Mouse (Mus musculus): ENCODE measurements at regions not wholly inside any gene's neighbourhood (a gene's known extent, or its start where the extent isn't known, plus 50 kb on each side); places are given as distances from the start of the nearest gene placed in this dataset.

DNA sequence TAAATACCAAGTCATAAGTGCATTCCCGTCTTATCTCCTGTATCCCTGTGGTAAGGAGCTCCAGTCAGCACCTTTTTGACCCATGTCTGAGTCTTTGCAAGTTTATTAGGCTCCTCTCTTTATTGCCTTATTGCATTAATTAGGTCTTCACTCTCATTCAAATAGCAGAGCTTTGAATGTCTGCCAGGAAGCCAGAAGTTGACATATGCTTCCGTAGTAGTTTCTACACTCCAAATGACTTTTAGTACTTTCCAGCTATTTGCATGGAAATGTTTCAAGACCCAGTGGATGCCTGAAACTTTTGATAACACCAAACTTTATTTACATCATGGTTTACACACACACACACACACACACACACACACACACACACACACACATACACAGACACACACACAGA is 153.2 kb upstream of the Tmem28 start:
- Histone ChIP-seq H3K27ac (replicated peaks) (no peak overlapping the region), H3K4me2 (replicated peaks; ENCODE audit: low read depth) (no peak overlapping the region), H3K36me3 (ENCODE audit: control insufficient read depth, insufficient read depth, low read length) (no peaks in the 10 kb centered on the region), H3K9me3 (ENCODE audit: control insufficient read depth, low read length) (no peaks in the 10 kb centered on the region), H3K4me3 (ENCODE audit: low read depth, low read length) (no peak overlapping the region), H3K9ac (ENCODE audit: low read length) (no peak overlapping the region), H3K27me3 (ENCODE audit: control insufficient read depth, insufficient read depth, low read length) (no peaks in the 10 kb centered on the region), H3K4me1 (replicated peaks; ENCODE audit: control insufficient read depth, insufficient read depth) (no peaks in the 10 kb centered on the region)
- ATAC-seq (ENCODE audit: low FRiP score, low TSS enrichment) (no peak), DNase-seq (ENCODE audit: low spot score) (no peak)
- no peak for TF ChIP-seq EP300 (optimal IDR thresholded peaks at IDR 0.05)
- no peak for TF ChIP-seq CTCF (IDR thresholded peaks at IDR 0.05; ENCODE audit: low read depth)
- WGBS = 74% methylated on average over 2 of the region's 2 CpGs

DNA sequence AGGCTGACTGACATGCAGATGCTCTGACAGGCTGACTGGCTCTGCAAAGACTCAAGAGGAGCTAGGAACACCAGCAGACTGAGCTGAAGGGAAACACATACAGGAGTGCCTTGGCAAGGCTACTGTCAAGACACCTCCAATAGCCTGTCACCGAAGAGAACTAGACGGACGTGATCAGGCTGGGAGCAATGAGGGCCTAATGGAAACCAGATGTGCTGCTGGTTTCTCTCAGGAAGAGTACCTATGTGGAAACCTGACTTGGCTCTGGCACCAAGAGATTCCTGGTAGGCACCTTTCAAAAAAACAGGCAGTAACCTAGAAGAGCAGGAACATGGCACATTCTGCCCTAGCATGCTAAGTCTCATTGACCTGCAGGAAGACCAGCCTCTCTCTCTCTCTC is 158.3 kb upstream of the Tmem28 start:
- H3K27ac ChIP-seq (replicated peaks) = no peak overlapping the region
- H3K4me1 ChIP-seq (replicated peaks; ENCODE audit: control insufficient read depth, insufficient read depth) = no peaks in the 10 kb centered on the region
- no peaks in the 10 kb centered on the region for H3K9me3 ChIP-seq (ENCODE audit: control insufficient read depth, low read length)
- H3K27me3 ChIP-seq (ENCODE audit: control insufficient read depth, insufficient read depth, low read length) = no peaks in the 10 kb centered on the region
- H3K9ac ChIP-seq (ENCODE audit: low read length) = no peak overlapping the region
- H3K4me3 ChIP-seq (ENCODE audit: low read depth, low read length) = no peak overlapping the region
- DNase-seq (ENCODE audit: low spot score) (no peak), ATAC-seq (ENCODE audit: low FRiP score, low TSS enrichment) (no peak)
- 80% methylated on average over 3 of the region's 3 CpGs for WGBS
- H3K36me3 ChIP-seq (ENCODE audit: control insufficient read depth, insufficient read depth, low read length) = no peaks in the 10 kb centered on the region
- no peak for TF ChIP-seq CTCF (IDR thresholded peaks at IDR 0.05; ENCODE audit: low read depth)
- TF ChIP-seq EP300 (optimal IDR thresholded peaks at IDR 0.05) = no peak
- H3K4me2 ChIP-seq (replicated peaks; ENCODE audit: low read depth) = no peak overlapping the region

DNA sequence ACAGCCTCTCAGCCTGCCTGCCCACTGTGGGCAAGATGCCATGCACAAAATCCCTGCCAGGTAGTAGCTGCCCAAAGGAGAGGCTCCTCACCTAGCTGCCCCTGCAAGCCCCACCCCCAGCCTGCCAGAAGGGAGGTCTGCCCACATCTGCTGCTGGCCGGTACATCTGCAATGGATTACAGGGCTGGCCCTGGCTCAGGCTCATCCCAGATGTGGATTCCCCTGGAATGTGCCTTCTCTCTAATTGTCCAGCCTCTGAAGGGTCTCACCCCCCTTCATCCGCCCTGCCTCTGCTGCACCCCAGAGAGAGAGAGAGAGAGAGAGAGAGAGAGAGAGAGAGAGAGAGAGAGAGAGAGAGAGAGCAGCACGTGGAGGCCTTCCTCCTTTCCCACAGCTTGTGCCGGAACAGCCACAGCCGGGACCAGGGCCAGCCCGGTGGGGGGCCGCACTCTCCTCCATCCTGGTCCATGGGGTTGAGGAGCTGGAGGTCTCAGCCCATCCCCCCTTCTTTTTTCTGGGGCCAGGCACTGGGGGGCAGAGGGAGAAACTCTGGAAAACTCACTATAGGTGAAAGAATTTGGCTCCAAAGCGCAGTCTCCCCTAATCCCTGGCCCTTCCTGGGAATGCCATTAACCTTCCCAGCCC is 161.2 kb upstream of the Tmem28 start:
- WGBS = 54% methylated on average over 6 of the region's 8 CpGs
- H3K9me3 ChIP-seq (ENCODE audit: control insufficient read depth, low read length) = no peaks in the 10 kb centered on the region
- H3K4me1 ChIP-seq (replicated peaks; ENCODE audit: control insufficient read depth, insufficient read depth) = no peaks in the 10 kb centered on the region
- H3K4me3 ChIP-seq (ENCODE audit: low read depth, low read length) = no peak overlapping the region
- no peak overlapping the region for H3K4me2 ChIP-seq (replicated peaks; ENCODE audit: low read depth)
- no peak for TF ChIP-seq CTCF (IDR thresholded peaks at IDR 0.05; ENCODE audit: low read depth)
- TF ChIP-seq EP300 (optimal IDR thresholded peaks at IDR 0.05) = no peak
- H3K36me3 ChIP-seq (ENCODE audit: control insufficient read depth, insufficient read depth, low read length) = no peaks in the 10 kb centered on the region
- H3K27ac ChIP-seq (replicated peaks) = no peak overlapping the region
- peak; percentile 13 for DNase-seq (ENCODE audit: low spot score)
- no peak overlapping the region for H3K9ac ChIP-seq (ENCODE audit: low read length)
- no peaks in the 10 kb centered on the region for H3K27me3 ChIP-seq (ENCODE audit: control insufficient read depth, insufficient read depth, low read length)
- ATAC-seq (ENCODE audit: low FRiP score, low TSS enrichment) = no peak

DNA sequence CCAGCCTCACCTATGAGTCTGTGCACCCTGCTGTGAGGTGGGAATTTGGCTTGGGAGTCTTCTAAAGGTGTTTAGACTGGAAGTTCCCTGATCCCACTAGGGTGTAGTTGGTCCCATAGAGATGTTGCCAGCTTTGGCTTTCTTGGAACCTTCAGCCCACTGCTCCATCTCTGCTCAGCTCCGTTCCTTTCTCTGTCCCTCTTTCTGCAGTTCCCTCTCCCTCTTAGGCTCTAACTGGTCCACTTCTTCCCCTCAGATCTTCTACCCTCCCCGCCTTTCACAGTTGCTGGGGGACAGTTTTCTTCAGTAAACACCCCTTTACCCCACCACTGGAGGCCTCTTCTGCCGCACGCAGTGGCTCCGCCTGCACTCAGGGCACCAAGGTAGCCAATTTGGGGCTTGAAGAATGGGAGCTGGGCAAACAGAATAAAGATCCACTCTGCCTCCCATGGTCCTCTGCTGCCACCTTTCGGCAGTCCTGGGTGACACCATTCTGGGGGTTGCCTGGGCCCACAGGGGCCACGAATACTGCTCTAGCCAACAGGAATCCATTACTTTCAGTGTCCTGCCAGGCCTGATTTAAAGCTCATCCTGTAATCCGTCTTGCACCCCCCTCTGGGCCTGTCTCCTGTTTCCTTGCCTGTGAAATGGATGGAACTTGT is 162.9 kb upstream of the Tmem28 start:
- ATAC-seq (ENCODE audit: low FRiP score, low TSS enrichment) (peak; percentile 18; the same call in 1 of the 2 replicates), DNase-seq (ENCODE audit: low spot score) (peak; percentile 60)
- Histone ChIP-seq H3K4me1 (replicated peaks; ENCODE audit: control insufficient read depth, insufficient read depth) (no peaks in the 10 kb centered on the region), H3K9ac (ENCODE audit: low read length) (no peak overlapping the region), H3K27ac (replicated peaks) (no peak overlapping the region), H3K9me3 (ENCODE audit: control insufficient read depth, low read length) (no peaks in the 10 kb centered on the region), H3K27me3 (ENCODE audit: control insufficient read depth, insufficient read depth, low read length) (no peaks in the 10 kb centered on the region), H3K36me3 (ENCODE audit: control insufficient read depth, insufficient read depth, low read length) (no peaks in the 10 kb centered on the region), H3K4me3 (ENCODE audit: low read depth, low read length) (no peak overlapping the region), H3K4me2 (replicated peaks; ENCODE audit: low read depth) (no peak overlapping the region)
- 24% methylated on average over 8 of the region's 8 CpGs for whole genome bisulfite sequencing
- no peak for TF ChIP-seq EP300 (optimal IDR thresholded peaks at IDR 0.05)
- TF ChIP-seq CTCF (IDR thresholded peaks at IDR 0.05; ENCODE audit: low read depth) = peak; percentile 89

DNA sequence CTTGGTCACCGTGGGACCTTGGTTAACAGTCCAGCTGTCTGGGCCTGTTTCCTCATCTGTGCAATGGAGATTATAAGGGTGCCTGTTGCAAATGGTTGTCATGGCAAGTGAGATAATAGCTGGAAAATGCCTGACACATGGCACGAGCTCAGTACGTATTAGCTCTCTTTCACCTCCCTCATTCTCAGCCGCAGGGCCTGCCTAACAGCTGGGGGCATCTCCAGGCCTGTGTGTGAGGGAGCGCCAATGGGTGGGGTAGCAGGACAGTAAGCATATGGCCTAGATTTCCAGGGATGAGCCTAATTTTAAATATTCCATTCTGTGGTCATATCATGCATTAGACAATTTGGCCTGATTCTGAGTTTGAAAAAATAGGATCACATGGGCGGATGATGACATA is 163.8 kb upstream of the Tmem28 start:
- Histone ChIP-seq H3K27me3 (ENCODE audit: control insufficient read depth, insufficient read depth, low read length) (no peaks in the 10 kb centered on the region), H3K9me3 (ENCODE audit: control insufficient read depth, low read length) (no peaks in the 10 kb centered on the region), H3K36me3 (ENCODE audit: control insufficient read depth, insufficient read depth, low read length) (no peaks in the 10 kb centered on the region), H3K4me2 (replicated peaks; ENCODE audit: low read depth) (no peak overlapping the region), H3K27ac (replicated peaks) (no peak overlapping the region), H3K9ac (ENCODE audit: low read length) (no peak overlapping the region), H3K4me1 (replicated peaks; ENCODE audit: control insufficient read depth, insufficient read depth) (no peaks in the 10 kb centered on the region), H3K4me3 (ENCODE audit: low read depth, low read length) (no peak overlapping the region)
- no peak for ATAC-seq (ENCODE audit: low FRiP score, low TSS enrichment)
- no peak for TF ChIP-seq CTCF (IDR thresholded peaks at IDR 0.05; ENCODE audit: low read depth)
- TF ChIP-seq EP300 (optimal IDR thresholded peaks at IDR 0.05) = no peak
- no peak for DNase-seq (ENCODE audit: low spot score)
- WGBS = 79% methylated on average over 6 of the region's 6 CpGs

DNA sequence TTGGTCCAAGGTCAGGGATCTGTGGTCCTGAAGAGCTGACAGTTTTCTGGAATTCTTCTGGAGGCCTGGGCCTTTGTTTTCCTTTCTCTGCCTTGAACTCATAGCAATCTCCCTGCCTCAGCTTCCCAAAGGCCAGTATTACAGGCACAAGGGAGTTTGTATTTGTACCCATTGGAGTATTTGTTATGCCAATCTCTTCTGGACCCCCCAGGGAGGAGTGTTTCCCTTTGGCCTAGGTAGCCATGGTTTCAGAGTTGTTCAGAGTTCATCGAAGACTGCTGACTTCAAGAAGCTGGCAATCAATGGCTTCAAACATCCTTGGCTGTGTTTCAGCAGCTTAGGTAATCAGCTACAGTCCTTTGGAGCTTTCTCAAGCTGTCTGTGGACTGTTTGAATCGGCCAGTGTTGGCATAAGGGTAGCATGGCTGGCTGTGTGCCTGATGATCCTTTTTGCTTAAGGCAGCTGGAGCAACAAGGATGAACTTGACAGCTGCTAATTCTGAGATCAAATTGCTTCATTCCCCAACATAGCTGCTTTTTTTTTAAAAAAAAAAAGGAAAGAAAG is 161.2 kb upstream of the Pja1 start:
- no peak overlapping the region for H3K4me3 ChIP-seq (ENCODE audit: low read depth, low read length)
- no peak overlapping the region for H3K4me2 ChIP-seq (replicated peaks; ENCODE audit: low read depth)
- H3K9ac ChIP-seq (ENCODE audit: low read length) = no peak overlapping the region
- DNase-seq (ENCODE audit: low spot score) (no peak), ATAC-seq (ENCODE audit: low FRiP score, low TSS enrichment) (no peak)
- WGBS = 53% methylated on average over 2 of the region's 2 CpGs
- no peaks in the 10 kb centered on the region for H3K9me3 ChIP-seq (ENCODE audit: control insufficient read depth, low read length)
- H3K4me1 ChIP-seq (replicated peaks; ENCODE audit: control insufficient read depth, insufficient read depth) = no peaks in the 10 kb centered on the region
- H3K27ac ChIP-seq (replicated peaks) = no peak overlapping the region
- no peaks in the 10 kb centered on the region for H3K27me3 ChIP-seq (ENCODE audit: control insufficient read depth, insufficient read depth, low read length)
- TF ChIP-seq EP300 (optimal IDR thresholded peaks at IDR 0.05) = no peak
- no peak for TF ChIP-seq CTCF (IDR thresholded peaks at IDR 0.05; ENCODE audit: low read depth)
- no peaks in the 10 kb centered on the region for H3K36me3 ChIP-seq (ENCODE audit: control insufficient read depth, insufficient read depth, low read length)

Data from stomach, postnatal 0 days (tissue).